Mouse (Mus musculus) spleen, adult 12 weeks (tissue): ENCODE measurements around the gene Adnp.

Source experiments
- DNase-seq: peaks from one replicate; pipeline ENCODE4 v3.0.0; 2022; ENCODE audit warnings: low spot score

The Adnp gene

GRCm38 (mm10) chr2:168206725-168207644 is at the start of gene Adnp:
TSS of gene Adnp (minus strand) at chr2:168207112.
- peak; percentile 92 for DNase-seq

- DNase-seq: no peak
Observed at GRCm38 (mm10) chr2:168256506-168256905, 49.6 kb upstream of the Adnp start.

GRCm38 (mm10) chr2:168253822-168254221 is 46.9 kb upstream of the Adnp start:
- no peak for DNase-seq

GRCm38 (mm10) chr2:168252639-168253292 is 45.9 kb upstream of the Adnp start:
- no peak for DNase-seq

GRCm38 (mm10) chr2:168250270-168250669 is 43.4 kb upstream of the Adnp start:
- DNase-seq: peak; percentile 70

- no peak for DNase-seq
Observed at GRCm38 (mm10) chr2:168248856-168249245, 41.9 kb upstream of the Adnp start.

GRCm38 (mm10) chr2:168248167-168248855 is 41.4 kb upstream of the Adnp start:
- DNase-seq: no peak

GRCm38 (mm10) chr2:168245571-168245970 is 38.7 kb upstream of the Adnp start:
- no peak for DNase-seq

- DNase-seq: no peak
Observed at GRCm38 (mm10) chr2:168243278-168243677, 36.4 kb upstream of the Adnp start.

GRCm38 (mm10) chr2:168242841-168243240 is 35.9 kb upstream of the Adnp start:
- DNase-seq: no peak

GRCm38 (mm10) chr2:168238335-168238734 is 31.4 kb upstream of the Adnp start:
- no peak for DNase-seq

GRCm38 (mm10) chr2:168233286-168233685 is 26.4 kb upstream of the Adnp start:
- DNase-seq: no peak

GRCm38 (mm10) chr2:168231471-168231829 is 24.5 kb upstream of the Adnp start:
- no peak for DNase-seq

- no peak for DNase-seq
Observed at GRCm38 (mm10) chr2:168230773-168231470, 24.0 kb upstream of the Adnp start.

- peak; percentile 88 for DNase-seq
Observed at GRCm38 (mm10) chr2:168230026-168230728, 23.3 kb upstream of the Adnp start, which contains the start of the genes Gm20716, Dpm1 and Mocs3. TSS of gene Gm20716 (minus strand) at chr2:168230364. TSS of gene Dpm1 (minus strand) at chr2:168230591. TSS of gene Mocs3 (plus strand) at chr2:168230622.

- peak; percentile 53 for DNase-seq
Observed at GRCm38 (mm10) chr2:168229116-168230025, 22.5 kb upstream of the Adnp start.

- DNase-seq: no peak
Observed at GRCm38 (mm10) chr2:168223326-168223725, 16.4 kb upstream of the Adnp start.

- no peak for DNase-seq
Observed at GRCm38 (mm10) chr2:168213788-168214397, 7.0 kb upstream of the Adnp start.

- no peak for DNase-seq
Observed at GRCm38 (mm10) chr2:168207883-168208282, 971 bp upstream of the Adnp start.
